Mouse (Mus musculus) hindbrain, embryonic 16.5 days (tissue): Measurements from ENCODE around the gene Syndig1. TPM values are rescaled to one million over a fixed set of nuclear protein-coding genes. Genes with fewer than 3 reads are reported as not detected.

Source experiments
- ATAC-seq: fragments of 200-750 bp; cut with Nextera tagmentation; 2 replicates; pipeline ENCODE4 v1.8.0; 2017; ENCODE audit warnings: moderate TSS enrichment, moderate library complexity
- H3K27ac ChIP-seq: fragments of 300-500 bp; sonication (generic); 2 replicates; pipeline ENCODE4 v1.5.1; 2014; ENCODE audit warnings: low read depth, mild to moderate bottlenecking, control low read depth, low read length, moderate library complexity
- H3K27me3 ChIP-seq: fragments of 300-500 bp; sonication (generic); replicated peaks from 2 replicates; pipeline ENCODE4 v1.6.1; 2014; ENCODE audit warnings: low read length; ENCODE audit not compliant: control insufficient read depth, insufficient read depth
- H3K36me3 ChIP-seq: fragments of 300-500 bp; sonication (generic); 2 replicates; pipeline ENCODE4 v1.6.1; 2014; ENCODE audit warnings: mild to moderate bottlenecking, low read length, moderate library complexity, mixed read lengths; ENCODE audit not compliant: control insufficient read depth, insufficient read depth
- H3K4me1 ChIP-seq: fragments of 300-500 bp; sonication (generic); 2 replicates; pipeline ENCODE4 v1.6.1; 2014; ENCODE audit warnings: low read depth, low read length; ENCODE audit not compliant: control insufficient read depth, insufficient read depth
- H3K4me2 ChIP-seq: fragments of 300-500 bp; sonication (generic); 2 replicates; pipeline ENCODE4 v1.6.1; 2014; ENCODE audit warnings: mild to moderate bottlenecking, low read length, control low read depth, moderate library complexity
- H3K4me3 ChIP-seq: fragments of 300-500 bp; sonication (generic); 2 replicates; pipeline ENCODE4 v1.5.1; 2014; ENCODE audit warnings: mild to moderate bottlenecking, low read length, control low read depth, moderate library complexity
- H3K9ac ChIP-seq: fragments of 300-500 bp; sonication (generic); 2 replicates; pipeline ENCODE4 v1.6.1; 2014; ENCODE audit warnings: low read depth, mild to moderate bottlenecking, control low read depth, low read length, moderate library complexity
- H3K9me3 ChIP-seq: fragments of 300-500 bp; sonication (generic); 2 replicates; pipeline ENCODE4 v1.6.1; 2014; ENCODE audit warnings: mild to moderate bottlenecking, low read length, moderate library complexity; ENCODE audit not compliant: control insufficient read depth
- WGBS: fragments of 180-500 bp; shearing (Covaris S2); extraction: QIAGEN DNeasy Blood & Tissue Kit; methylation state at CpG from one replicate; pipeline ENCODE4 v1.1.7; 2014; 5-methylcytosine and 5-hydroxymethylcytosine counted together
- polyA plus RNA-seq: library from polyadenylated mRNA; unstranded; fragments of >200 nt; fragmentation: Nextera tagmentation; extraction: Ambion mirVana; gene quantifications from 2 replicates; pipeline ENCODE4 v1.2.1, GENCODE M21; 2015

Syndig1 gene
- polyA plus RNA-seq, 1 experiment from 2014 or later = 47.7 TPM

DNA sequence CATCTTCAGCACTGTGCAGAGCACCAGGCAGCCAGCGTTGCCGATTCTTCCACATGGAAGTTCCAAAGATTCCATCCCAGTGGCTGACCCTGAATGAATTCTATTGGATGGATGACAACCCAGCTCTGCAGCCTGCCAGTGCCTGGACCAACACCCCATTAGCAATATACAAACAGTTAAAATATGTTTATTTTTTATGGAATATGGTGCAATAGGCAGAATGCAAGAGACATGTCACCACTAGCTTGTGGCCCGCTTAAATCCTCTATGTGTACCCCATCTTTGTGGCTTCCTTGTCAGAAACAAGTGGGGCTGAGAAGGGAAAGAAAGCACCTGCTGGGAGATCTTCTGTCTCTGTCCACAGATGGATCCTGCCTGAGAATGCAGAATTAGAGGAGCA, 174.5 kb downstream of the Syndig1 start:
- ATAC-seq = no peak
- H3K4me1 ChIP-seq = no peaks in the 10 kb centered on the region
- WGBS = 82% methylated on average over 3 of the region's 3 CpGs
- no peak overlapping the region for H3K27ac ChIP-seq
- H3K27me3 ChIP-seq = no peaks in the 10 kb centered on the region
- H3K9me3 ChIP-seq = no peaks in the 10 kb centered on the region
- H3K9ac ChIP-seq = no peak overlapping the region
- H3K4me2 ChIP-seq = no peak overlapping the region
- H3K4me3 ChIP-seq = no peak overlapping the region
- no peaks in the 10 kb centered on the region for H3K36me3 ChIP-seq

DNA sequence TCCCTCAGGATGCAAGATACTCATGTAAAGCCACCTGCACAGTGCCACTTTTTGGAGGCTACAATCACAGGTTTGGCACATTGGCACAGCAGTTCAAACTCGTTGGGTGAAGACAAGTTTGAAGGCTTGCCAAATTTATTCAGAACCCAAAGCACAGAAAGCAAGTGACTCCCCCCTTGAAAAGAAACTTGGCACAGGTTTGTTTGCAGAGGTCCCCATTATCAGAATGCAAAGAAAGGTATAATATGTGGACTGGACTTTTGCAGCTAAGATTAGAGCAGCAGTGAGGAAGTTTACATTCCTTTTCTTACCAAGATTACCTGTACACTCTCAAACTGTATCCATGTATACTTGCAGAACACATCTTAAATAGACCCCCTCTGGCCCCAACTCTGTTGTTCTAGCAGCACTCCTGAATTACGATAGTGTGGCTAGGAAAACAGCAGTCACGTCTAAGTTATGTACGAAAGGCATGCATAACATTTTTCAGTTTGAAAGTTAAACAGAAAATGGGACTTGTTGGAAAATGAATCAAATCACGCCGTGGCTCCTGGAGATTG, 183.9 kb downstream of the Syndig1 start:
- Histone ChIP-seq H3K9me3 (no peaks in the 10 kb centered on the region), H3K36me3 (no peaks in the 10 kb centered on the region), H3K4me3 (no peak overlapping the region), H3K9ac (no peak overlapping the region), H3K4me2 (no peak overlapping the region), H3K27me3 (no peaks in the 10 kb centered on the region), H3K27ac (no peak overlapping the region), H3K4me1 (peaks cover 10% of the 10 kb centered on the region)
- no peak for ATAC-seq
- 78% methylated on average over 6 of the region's 6 CpGs for WGBS

DNA sequence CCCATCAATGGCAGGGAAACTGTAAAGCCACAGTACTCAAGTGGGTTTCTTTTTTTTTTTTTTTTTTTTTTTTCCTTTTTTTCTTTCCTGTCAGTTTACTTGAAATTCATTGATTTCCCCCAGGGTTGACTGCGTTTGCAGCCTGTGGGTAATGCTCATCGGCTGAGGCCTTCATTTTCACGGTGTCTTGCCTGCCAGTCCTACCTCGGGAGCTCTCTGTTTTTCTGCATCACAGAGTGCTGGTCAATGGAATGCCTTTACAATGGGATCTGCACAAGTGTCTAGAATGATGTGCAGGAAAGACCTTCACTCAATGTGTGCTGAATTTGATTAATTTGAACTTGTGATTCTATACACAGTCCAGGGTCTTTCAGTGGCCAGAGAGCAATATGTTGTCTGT, 184.8 kb downstream of the Syndig1 start:
- ATAC-seq = no peak

DNA sequence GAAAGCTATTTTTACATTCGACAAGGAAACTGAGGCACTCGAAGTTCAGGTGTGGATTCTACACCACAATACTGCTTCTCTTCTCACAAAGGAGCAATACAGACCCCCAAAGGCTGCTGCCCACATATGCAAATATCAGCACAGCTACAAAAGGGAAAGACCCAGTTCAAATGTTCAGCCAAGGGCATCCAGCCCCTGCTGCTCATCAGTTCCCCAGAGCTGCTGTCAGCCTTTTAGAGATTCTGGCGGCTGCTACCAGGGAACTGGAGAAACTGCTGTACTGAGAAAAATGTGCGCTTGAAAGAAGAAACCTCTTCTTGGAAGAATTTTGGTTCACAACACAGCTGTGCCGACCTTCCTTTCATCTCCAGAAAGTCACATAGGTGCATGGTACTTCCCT, 187.3 kb downstream of the Syndig1 start:
- H3K9me3 ChIP-seq = no peaks in the 10 kb centered on the region
- no peak overlapping the region for H3K4me3 ChIP-seq
- H3K27ac ChIP-seq = no peak overlapping the region
- no peaks in the 10 kb centered on the region for H3K27me3 ChIP-seq
- H3K4me2 ChIP-seq = no peak overlapping the region
- H3K9ac ChIP-seq = no peak overlapping the region
- H3K4me1 ChIP-seq = peaks cover 10% of the 10 kb centered on the region
- peak; percentile 41 for ATAC-seq
- no peaks in the 10 kb centered on the region for H3K36me3 ChIP-seq
- 34% methylated on average over 5 of the region's 5 CpGs for WGBS

More for the DNA sequence above, 184.8 kb downstream of the Syndig1 start:
- 34% methylated on average over 4 of the region's 4 CpGs for WGBS
- Histone ChIP-seq H3K4me1 (peaks cover 10% of the 10 kb centered on the region), H3K4me3 (no peak overlapping the region), H3K9ac (no peak overlapping the region), H3K4me2 (no peak overlapping the region), H3K36me3 (no peaks in the 10 kb centered on the region), H3K9me3 (no peaks in the 10 kb centered on the region), H3K27me3 (no peaks in the 10 kb centered on the region), H3K27ac (no peak overlapping the region)

DNA sequence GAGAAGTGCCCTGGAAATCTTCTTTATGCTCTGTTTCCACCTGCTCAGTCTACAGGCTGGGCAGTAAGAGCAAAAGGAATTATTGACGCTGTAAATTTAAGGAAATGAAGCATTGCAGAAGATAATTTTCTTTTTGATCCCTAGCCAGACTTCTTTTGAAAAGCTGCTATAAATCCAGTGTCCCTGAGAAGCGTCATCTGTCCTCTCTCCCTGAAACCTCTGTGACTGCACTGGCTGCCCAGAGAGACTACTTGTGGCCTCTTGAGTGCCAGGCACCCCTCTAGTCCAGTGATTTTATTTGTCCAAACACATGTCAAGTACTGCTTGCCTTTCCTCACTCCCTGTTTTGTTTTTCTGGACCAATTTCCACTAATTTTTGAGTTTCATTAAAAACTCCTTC, 191.7 kb downstream of the Syndig1 start:
- 74% methylated on average over 2 of the region's 2 CpGs for WGBS

DNA sequence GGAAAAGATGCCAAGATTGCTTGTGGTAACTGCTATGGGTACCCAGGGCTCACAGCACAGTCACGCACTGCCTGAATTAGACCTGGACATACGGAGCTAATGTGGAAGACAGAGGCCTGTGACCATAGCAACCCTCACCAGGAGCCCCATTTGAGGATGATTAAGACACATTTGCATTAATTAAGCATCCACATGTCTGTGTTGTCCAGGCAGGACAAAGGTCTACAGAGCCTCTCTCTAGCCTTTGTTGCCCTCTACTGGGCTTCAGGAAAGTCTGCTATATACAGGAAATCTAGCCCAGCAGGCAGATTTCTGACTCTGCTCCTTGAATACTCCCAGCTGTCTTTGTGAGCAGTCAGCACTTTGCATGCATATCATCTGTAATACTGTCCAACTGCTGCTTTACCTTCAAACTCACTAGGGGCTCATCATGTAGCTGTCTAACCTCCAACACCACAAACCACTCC, 194.9 kb downstream of the Syndig1 start:
- Histone ChIP-seq H3K4me3 (no peak overlapping the region), H3K9ac (no peak overlapping the region), H3K27ac (no peak overlapping the region), H3K9me3 (no peaks in the 10 kb centered on the region), H3K27me3 (no peaks in the 10 kb centered on the region; the same call in 1 of the 2 replicates), H3K36me3 (no peaks in the 10 kb centered on the region), H3K4me1 (peaks cover 6% of the 10 kb centered on the region), H3K4me2 (no peak overlapping the region)
- WGBS = 7% methylated on average over 2 of the region's 2 CpGs
- peak; percentile 99 for ATAC-seq

More for the DNA sequence above, 191.7 kb downstream of the Syndig1 start:
- Histone ChIP-seq H3K4me3 (no peak overlapping the region), H3K4me1 (peaks cover 15% of the 10 kb centered on the region), H3K36me3 (no peaks in the 10 kb centered on the region), H3K4me2 (no peak overlapping the region), H3K27me3 (no peaks in the 10 kb centered on the region; the same call in 1 of the 2 replicates), H3K9ac (no peak overlapping the region), H3K27ac (no peak overlapping the region), H3K9me3 (no peaks in the 10 kb centered on the region)
- no peak for ATAC-seq

DNA sequence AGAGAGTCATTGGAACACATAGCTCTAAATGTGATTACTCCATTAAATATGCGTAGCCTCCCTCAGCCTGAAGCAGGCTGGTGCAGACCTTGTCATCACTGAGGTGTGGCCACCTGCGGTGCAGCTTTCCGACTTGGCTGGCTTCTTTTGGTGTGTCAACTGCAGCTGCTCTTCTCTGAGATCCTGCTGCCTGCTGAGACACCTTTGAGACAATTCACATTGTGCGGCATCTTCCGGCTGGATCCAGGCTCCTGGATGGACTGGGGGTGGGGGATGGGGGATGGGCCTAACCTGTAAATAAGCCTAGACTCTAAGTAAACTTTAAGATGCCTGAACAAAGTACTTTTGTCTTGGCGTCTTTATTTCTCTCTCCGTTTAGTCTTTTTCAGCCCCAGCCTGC, 214.5 kb downstream of the Syndig1 start:
- Histone ChIP-seq H3K9ac (no peak overlapping the region), H3K36me3 (no peaks in the 10 kb centered on the region), H3K4me1 (no peaks in the 10 kb centered on the region), H3K9me3 (peaks cover 6% of the 10 kb centered on the region), H3K27me3 (no peaks in the 10 kb centered on the region), H3K27ac (no peak overlapping the region), H3K4me3 (no peak overlapping the region), H3K4me2 (no peak overlapping the region)
- WGBS = 83% methylated on average over 7 of the region's 7 CpGs
- no peak for ATAC-seq

Other genes starting within 250 kb of the Syndig1 start
- gene C530025M09Rik, start 2.0 kb downstream of the Syndig1 start, polyA plus RNA-seq = 2.4 and 2.6 TPM in 2 replicates